Comparison of ENCODE assay signal across 7 mouse cellular contexts in genomic region chr16:20301770-20302649, GRCm38 (mm10). TPM values are rescaled to one million over a fixed set of nuclear protein-coding genes. Genes with fewer than 3 reads are reported as not detected.
DNase-seq lines count a peak whose midpoint lies in the region; ATAC-seq and TF ChIP-seq lines count a peak whose summit lies in the region.

Gene Parl, minus strand, starts transcription at chr16:20302387.

- peak within 1 kb of the TSS; percentile 76 for H3K9ac ChIP-seq in intestine, postnatal 0 days (ENCODE audit: low read depth, low read length)
- peak within 1 kb of the TSS; percentile 87 for H3K9ac ChIP-seq in midbrain, embryonic 13.5 days (replicated peaks)

- peaks cover 26% of the 10 kb centered on the region for H3K36me3 ChIP-seq in embryonic facial prominence, embryonic 10.5 days (replicated peaks)
- H3K36me3 ChIP-seq in intestine, postnatal 0 days (ENCODE audit: control insufficient read depth, insufficient read depth): peaks cover 7% of the 10 kb centered on the region
- peaks cover 20% of the 10 kb centered on the region for H3K36me3 ChIP-seq in limb, embryonic 10.5 days
- peaks cover 12% of the 10 kb centered on the region for H3K36me3 ChIP-seq in midbrain, embryonic 13.5 days

- H3K27ac ChIP-seq in embryonic facial prominence, embryonic 10.5 days (replicated peaks): peak within 1 kb of the TSS; percentile 94
- H3K27ac ChIP-seq in intestine, postnatal 0 days (ENCODE audit: low read depth, low read length): peak within 1 kb of the TSS; percentile 80
- H3K27ac ChIP-seq in limb, embryonic 10.5 days: peak within 1 kb of the TSS; percentile 93
- H3K27ac ChIP-seq in midbrain, embryonic 13.5 days: peak within 1 kb of the TSS; percentile 62

- peak; percentile 97 for TF ChIP-seq CTCF in intestine, postnatal 0 days (IDR thresholded peaks at IDR 0.05; ENCODE audit: low read depth)

- peaks cover 20% of the 10 kb centered on the region for H3K4me1 ChIP-seq in embryonic facial prominence, embryonic 10.5 days
- peaks cover 10% of the 10 kb centered on the region for H3K4me1 ChIP-seq in intestine, postnatal 0 days (replicated peaks; ENCODE audit: control insufficient read depth, insufficient read depth, low read length)
- H3K4me1 ChIP-seq in limb, embryonic 10.5 days: peaks cover 16% of the 10 kb centered on the region
- H3K4me1 ChIP-seq in midbrain, embryonic 13.5 days (replicated peaks): peaks cover 19% of the 10 kb centered on the region

- no peaks in the 10 kb centered on the region for H3K9me3 ChIP-seq in embryonic facial prominence, embryonic 10.5 days
- H3K9me3 ChIP-seq in intestine, postnatal 0 days (ENCODE audit: control insufficient read depth): no peaks in the 10 kb centered on the region
- H3K9me3 ChIP-seq in limb, embryonic 10.5 days (replicated peaks): no peaks in the 10 kb centered on the region
- no peaks in the 10 kb centered on the region for H3K9me3 ChIP-seq in midbrain, embryonic 13.5 days

- peak within 1 kb of the TSS; percentile 65 for H3K4me2 ChIP-seq in intestine, postnatal 0 days (replicated peaks; ENCODE audit: low read depth)
- H3K4me2 ChIP-seq in midbrain, embryonic 13.5 days (replicated peaks): peak within 1 kb of the TSS; percentile 85

- DNase-seq in adrenal gland, postnatal 10 days: peak; percentile 88
- DNase-seq in embryonic facial prominence, embryonic 10.5 days (ENCODE audit: low spot score): peak; percentile 90
- DNase-seq in gonadal fat pad, adult 2 months (ENCODE audit: low read depth): no peak
- peak; percentile 94 for DNase-seq in limb, embryonic 10.5 days (ENCODE audit: low spot score)
- DNase-seq in spleen, adult 12 weeks (ENCODE audit: low spot score): peak; percentile 78

- peak; percentile 90 for ATAC-seq in intestine, postnatal 0 days
- ATAC-seq in midbrain, embryonic 13.5 days: peak; percentile 96

- H3K4me3 ChIP-seq in embryonic facial prominence, embryonic 10.5 days: peak within 1 kb of the TSS; percentile 97
- H3K4me3 ChIP-seq in intestine, postnatal 0 days (ENCODE audit: low read depth, low read length): peak within 1 kb of the TSS; percentile 88
- peak within 1 kb of the TSS; percentile 91 for H3K4me3 ChIP-seq in limb, embryonic 10.5 days
- peak within 1 kb of the TSS; percentile 92 for H3K4me3 ChIP-seq in midbrain, embryonic 13.5 days (replicated peaks)

- under 1% methylated on average over 52 of the region's 52 CpGs for WGBS in embryonic facial prominence, embryonic 10.5 days
- under 1% methylated on average over 49 of the region's 52 CpGs for WGBS in intestine, postnatal 0 days
- under 1% methylated on average over 52 of the region's 52 CpGs for WGBS in limb, embryonic 10.5 days
- WGBS in midbrain, embryonic 13.5 days: under 1% methylated on average over 52 of the region's 52 CpGs

- H3K27me3 ChIP-seq in embryonic facial prominence, embryonic 10.5 days (replicated peaks; ENCODE audit: low read depth, poor library complexity, severe bottlenecking): no peaks in the 10 kb centered on the region
- no peaks in the 10 kb centered on the region for H3K27me3 ChIP-seq in intestine, postnatal 0 days (replicated peaks; ENCODE audit: control insufficient read depth, insufficient read depth, low read length)
- no peaks in the 10 kb centered on the region for H3K27me3 ChIP-seq in limb, embryonic 10.5 days (ENCODE audit: low read depth, poor library complexity, severe bottlenecking)
- no peaks in the 10 kb centered on the region for H3K27me3 ChIP-seq in midbrain, embryonic 13.5 days

RNA-seq across cellular contexts. Expression of gene Parl, which starts in this region (rescaled TPM):
- total RNA-seq in adrenal gland, postnatal 10 days (2021): 100 to 1,000 TPM; 129 to 151 TPM
- polyA plus RNA-seq in embryonic facial prominence, embryonic 10.5 days (2016; fragmentation: Nextera tagmentation; extraction: Ambion mirVana): 128 and 135 TPM in 2 replicates
- 35.3 and 42.1 TPM in 2 replicates for polyA plus RNA-seq in gonadal fat pad, adult 2 months (2012; rRNA removed)
- polyA plus RNA-seq in intestine, postnatal 0 days (2015; fragmentation: Nextera tagmentation; extraction: Ambion mirVana): 87.0 and 89.9 TPM in 2 replicates
- 131 and 157 TPM in 2 replicates for polyA plus RNA-seq in limb, embryonic 10.5 days (2016; fragmentation: Nextera tagmentation; extraction: Ambion mirVana)
- 81.1 and 88.7 TPM in 2 replicates for polyA plus RNA-seq in midbrain, embryonic 13.5 days (2015; fragmentation: Nextera tagmentation; extraction: Ambion mirVana)
